Mouse (Mus musculus) C2C12 (cell line): Measurements from ENCODE around the gene Kiz. TPM values are rescaled to one million over a fixed set of nuclear protein-coding genes. Genes with fewer than 3 reads are reported as not detected.

Source experiments
- H3K27me3 ChIP-seq: one replicate; pipeline ENCODE4 v1.6.1; 2011; ENCODE audit not compliant: control insufficient read depth, insufficient read depth, insufficient read length
- H3K36me3 ChIP-seq: one replicate; pipeline ENCODE4 v1.6.1; 2011; ENCODE audit not compliant: control insufficient read depth, insufficient read depth
- H3K4me3 ChIP-seq: one replicate; pipeline ENCODE4 v1.5.1; 2011; ENCODE audit warnings: mild to moderate bottlenecking, control low read depth; ENCODE audit not compliant: poor library complexity, insufficient read depth, severe bottlenecking
- H3K79me2 ChIP-seq: one replicate; pipeline ENCODE4 v1.6.1; 2011; ENCODE audit not compliant: control insufficient read depth, insufficient read depth
- H3K79me3 ChIP-seq: one replicate; pipeline ENCODE4 v1.6.1; 2011; ENCODE audit warnings: low read depth, control low read depth
- H3ac ChIP-seq: one replicate; pipeline ENCODE3; 2011; ENCODE audit warnings: low read depth; ENCODE audit not compliant: control insufficient read depth, insufficient read length
- CEBPB ChIP-seq: IDR thresholded peaks from one replicate; pipeline ENCODE4 v1.6.1; 2011; ENCODE audit warnings: low read depth, mild to moderate bottlenecking, control low read depth, moderate library complexity
- CTCF ChIP-seq: IDR thresholded peaks from one replicate; pipeline ENCODE4 v1.5.1; 2011; ENCODE audit not compliant: control insufficient read depth, insufficient read depth, insufficient read length
- FOSL1 ChIP-seq: IDR thresholded peaks from one replicate; pipeline ENCODE4 v1.8.0; 2011; ENCODE audit warnings: mild to moderate bottlenecking, low read length; ENCODE audit not compliant: poor library complexity, insufficient read depth, severe bottlenecking
- MAX ChIP-seq: IDR thresholded peaks from one replicate; pipeline ENCODE4 v1.6.1; 2011; ENCODE audit warnings: mild to moderate bottlenecking, control low read depth
- MYOD1 ChIP-seq: IDR thresholded peaks from one replicate; pipeline ENCODE4 v1.6.1; 2011; ENCODE audit warnings: low read depth; ENCODE audit not compliant: control insufficient read depth, insufficient read length
- MYOG ChIP-seq: IDR thresholded peaks from one replicate; pipeline ENCODE4 v1.6.1; 2011; ENCODE audit not compliant: control insufficient read depth, insufficient read length; ENCODE audit errors: extremely low read depth
- USF1 ChIP-seq: IDR thresholded peaks from one replicate; pipeline ENCODE4 v1.6.1; 2011; ENCODE audit warnings: low read depth, mild to moderate bottlenecking, control low read depth, moderate library complexity
- polyA plus RNA-seq: library from polyadenylated mRNA; unstranded; fragments of >200 nt; fragmentation: generic; extraction: Trizol; gene quantifications from one replicate; pipeline ENCODE4 v1.2.1, GENCODE M21; 2012; ENCODE audit warnings: missing spikeins

Kiz gene
- polyA plus RNA-seq, 1 experiment, result 5.9 TPM

DNA sequence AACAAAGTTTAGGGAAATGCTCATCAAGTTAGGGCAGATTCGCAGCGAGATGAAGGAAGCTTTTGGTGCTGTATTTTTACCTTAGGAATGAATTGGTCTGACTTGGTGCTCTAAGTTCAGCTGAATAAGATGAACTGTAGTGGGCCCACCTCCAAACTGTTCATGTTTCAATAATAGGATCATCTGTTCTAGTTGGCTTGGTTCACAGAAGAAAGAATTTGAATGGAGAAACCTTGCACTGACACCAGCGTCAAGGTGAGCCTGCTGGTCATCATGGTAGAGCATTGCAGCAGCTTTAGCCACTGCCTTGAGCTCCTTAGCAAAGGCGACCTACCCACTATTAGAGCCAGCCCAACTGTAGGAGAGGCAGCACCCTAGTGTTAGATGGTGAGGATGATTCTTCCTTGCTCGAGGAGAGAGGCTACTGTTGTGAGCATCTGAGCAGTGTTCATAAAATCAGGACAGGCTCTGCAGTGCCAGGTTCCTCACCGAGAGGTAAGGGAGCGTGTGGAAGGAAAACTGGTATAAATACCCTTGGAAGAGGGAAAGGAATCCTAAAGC, 18.3 kb downstream of the Kiz start:
- H3ac ChIP-seq, result no peak overlapping the region
- no peaks in the 10 kb centered on the region for H3K36me3 ChIP-seq
- H3K27me3 ChIP-seq, result no peaks in the 10 kb centered on the region
- H3K79me3 ChIP-seq, result no peaks in the 10 kb centered on the region
- H3K4me3 ChIP-seq, result no peak overlapping the region
- TF ChIP-seq CEBPB, result no peak
- no peak for TF ChIP-seq MYOD1
- H3K79me2 ChIP-seq, result no peaks in the 10 kb centered on the region

DNA sequence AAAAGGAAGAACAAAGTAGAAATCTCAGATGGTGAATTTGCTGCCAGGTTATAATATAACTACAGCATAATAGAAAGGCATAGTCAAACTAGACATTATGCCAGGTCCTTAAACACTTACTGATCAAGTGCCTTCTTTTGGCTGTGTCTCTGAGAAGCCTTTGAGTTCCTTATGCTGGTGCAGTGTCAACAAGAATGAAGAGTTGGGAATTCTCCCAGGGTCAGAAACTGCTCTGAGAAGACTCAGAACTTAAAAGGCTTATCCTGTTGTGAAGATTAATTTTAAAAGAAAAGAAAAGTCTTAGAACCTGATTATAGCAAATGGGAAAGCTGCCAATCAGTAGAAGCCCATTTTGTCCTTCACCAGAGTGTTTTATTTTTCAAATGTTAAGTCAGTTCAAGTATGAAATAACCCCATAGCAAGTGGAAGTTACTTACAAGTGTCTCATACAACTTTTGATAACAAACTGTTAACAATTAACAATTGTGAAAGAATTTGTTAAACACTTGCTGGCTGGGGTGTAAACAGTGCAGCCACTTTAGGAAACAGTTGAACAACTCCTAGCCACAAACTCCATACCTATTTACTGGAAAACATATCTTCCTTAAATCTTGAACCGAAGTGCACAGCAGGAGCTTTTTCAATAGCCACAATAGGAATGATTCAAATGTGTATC, 21.9 kb downstream of the Kiz start:
- Histone ChIP-seq H3ac (no peak overlapping the region), H3K4me3 (no peak overlapping the region), H3K79me2 (no peaks in the 10 kb centered on the region), H3K27me3 (no peaks in the 10 kb centered on the region), H3K36me3 (no peaks in the 10 kb centered on the region), H3K79me3 (no peaks in the 10 kb centered on the region)
- TF ChIP-seq CTCF (no peak), CEBPB (no peak), MYOG (no peak), MYOD1 (no peak), FOSL1 (no peak), USF1 (no peak), MAX (no peak)

DNA sequence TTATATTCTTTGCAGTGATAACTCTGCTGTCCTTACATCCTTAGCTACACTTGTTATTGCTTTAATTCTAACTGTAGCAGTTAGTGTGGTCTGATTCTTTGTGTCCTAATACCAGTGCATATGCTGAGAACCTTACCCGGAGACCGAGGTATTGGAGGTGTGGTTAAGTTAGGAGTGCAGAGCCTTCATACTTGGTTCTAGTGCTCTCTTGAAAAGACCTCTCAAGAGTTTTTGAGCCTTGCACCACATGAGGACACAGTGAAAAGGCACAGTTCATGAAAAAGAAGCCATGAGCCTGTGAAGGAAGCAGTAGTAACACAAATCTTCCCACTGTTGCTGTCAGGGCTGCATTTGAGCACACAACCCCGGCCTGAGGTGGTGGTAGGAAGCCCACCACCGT, 26.0 kb downstream of the Kiz start:
- TF ChIP-seq MYOD1, result no peak
- Histone ChIP-seq H3K36me3 (no peaks in the 10 kb centered on the region), H3K27me3 (no peaks in the 10 kb centered on the region), H3K79me3 (no peaks in the 10 kb centered on the region), H3K4me3 (no peak overlapping the region), H3K79me2 (no peaks in the 10 kb centered on the region), H3ac (no peak overlapping the region)

DNA sequence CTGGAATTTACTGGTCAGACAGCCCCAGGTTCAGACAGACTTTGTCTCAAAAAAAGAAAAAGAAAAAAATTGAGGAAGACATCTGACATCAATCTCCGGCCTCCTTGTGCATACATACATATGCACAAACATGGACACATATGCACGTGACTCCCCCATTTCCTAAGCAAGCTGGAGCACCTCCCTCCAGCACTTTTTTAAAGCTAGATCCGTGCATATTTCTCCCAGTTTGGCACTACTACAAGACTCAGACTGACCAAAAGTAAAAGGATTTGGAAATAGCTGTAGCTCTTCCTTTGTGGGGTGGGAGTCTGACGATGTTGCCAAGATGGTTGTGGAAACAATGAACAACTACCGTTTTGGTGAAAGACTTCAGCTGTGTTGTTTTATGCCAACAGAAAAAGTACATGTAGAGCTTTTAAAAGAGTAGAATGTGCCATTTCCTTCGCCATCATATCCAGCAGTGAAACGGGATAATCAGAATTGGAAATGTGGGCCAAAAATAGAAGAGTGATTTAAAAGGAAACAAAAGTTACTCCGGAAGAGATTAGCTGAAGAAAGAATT, 28.7 kb downstream of the Kiz start:
- Histone ChIP-seq H3ac (no peak overlapping the region), H3K36me3 (no peaks in the 10 kb centered on the region), H3K4me3 (no peak overlapping the region)

DNA sequence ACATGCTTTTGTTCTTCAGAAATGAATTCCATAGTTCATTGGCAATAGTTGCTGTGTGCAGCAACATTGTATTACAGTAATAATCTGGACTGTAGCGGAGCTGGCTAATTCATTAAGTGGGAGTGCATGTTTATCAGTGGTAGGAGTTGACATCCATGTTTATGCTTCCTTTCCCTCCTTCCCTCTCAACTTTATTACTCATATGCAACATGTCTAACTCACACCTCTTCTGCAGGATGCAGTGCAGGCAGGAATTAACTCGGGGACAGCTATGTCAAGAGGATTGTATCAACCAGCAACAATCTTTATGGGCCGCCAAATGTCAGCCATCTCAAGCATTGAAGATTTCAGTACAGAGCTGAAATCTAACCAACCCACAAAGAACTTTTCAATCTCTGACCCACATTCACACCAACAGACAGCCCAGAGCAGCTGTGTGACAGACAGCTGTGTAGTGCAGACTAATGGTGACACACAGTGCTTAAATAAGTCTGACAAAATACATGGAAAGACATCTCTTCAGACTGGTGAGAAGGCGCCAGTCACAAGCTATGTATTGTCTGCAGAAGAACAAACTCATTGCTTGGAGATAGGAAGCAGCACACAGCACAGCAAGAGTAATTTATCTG, 33.2 kb downstream of the Kiz start:
- Histone ChIP-seq H3K79me3 (no peaks in the 10 kb centered on the region), H3ac (no peak overlapping the region), H3K27me3 (no peaks in the 10 kb centered on the region), H3K79me2 (no peaks in the 10 kb centered on the region), H3K4me3 (no peak overlapping the region), H3K36me3 (no peaks in the 10 kb centered on the region)
- TF ChIP-seq MAX (no peak), MYOD1 (no peak), CEBPB (no peak), CTCF (no peak), USF1 (no peak), FOSL1 (no peak), MYOG (no peak)

More for the DNA sequence above, 28.7 kb downstream of the Kiz start:
- no peaks in the 10 kb centered on the region for H3K27me3 ChIP-seq
- no peaks in the 10 kb centered on the region for H3K79me3 ChIP-seq
- no peaks in the 10 kb centered on the region for H3K79me2 ChIP-seq
- TF ChIP-seq CTCF, result no peak
- no peak for TF ChIP-seq FOSL1
- TF ChIP-seq MYOG, result no peak
- no peak for TF ChIP-seq CEBPB

DNA sequence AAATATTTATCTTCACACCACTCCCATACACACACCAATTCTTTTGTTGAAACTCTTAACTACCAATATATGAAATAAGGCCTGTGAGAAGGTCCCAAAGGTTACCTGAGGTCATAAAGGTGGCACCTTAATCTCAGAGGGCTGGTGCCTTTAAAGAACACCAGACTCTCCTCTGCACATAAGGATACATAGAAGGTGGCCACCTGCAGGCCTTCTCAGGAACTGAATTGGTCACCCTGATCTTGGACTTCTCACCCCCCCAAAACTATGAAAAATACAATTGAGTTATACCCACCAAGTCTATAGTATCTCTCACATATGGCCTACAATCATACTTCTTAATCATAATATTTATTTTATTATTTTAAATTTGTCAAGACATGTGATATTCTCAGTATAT, 43.3 kb downstream of the Kiz start:
- TF ChIP-seq FOSL1 (no peak), MAX (no peak), CTCF (no peak), USF1 (no peak), MYOG (no peak), CEBPB (no peak), MYOD1 (no peak)
- Histone ChIP-seq H3K27me3 (no peaks in the 10 kb centered on the region), H3K4me3 (no peak overlapping the region), H3ac (no peak overlapping the region), H3K36me3 (no peaks in the 10 kb centered on the region), H3K79me3 (no peaks in the 10 kb centered on the region), H3K79me2 (no peaks in the 10 kb centered on the region)
